Mouse (Mus musculus): ENCODE results near the gene Med23. TPM values are rescaled to one million over a fixed set of nuclear protein-coding genes. Genes with fewer than 3 reads are reported as not detected.
A peak's percentile ranks its signal among the peaks of the same experiment; 100 is the strongest.

Gene Med23
- polyA plus RNA-seq, 1 experiment from 2014 or later: 18.3 TPM

GRCm38 (mm10) chr10:24836366-24837038, 33.3 kb upstream of the Med23 start:
- no peaks in the 10 kb centered on the region for H3K27me3 ChIP-seq (ENCODE audit: control insufficient read depth, insufficient read depth, low read length)
- peak overlapping the region; percentile 53 for H3K4me2 ChIP-seq (ENCODE audit: low read length)
- H3K9ac ChIP-seq (ENCODE audit: low read length): peak overlapping the region; percentile 16; the same call in 1 of the 2 replicates
- H3K4me1 ChIP-seq (ENCODE audit: control insufficient read depth in 2 of 2, insufficient read depth in 2 of 2, low read length in 2 of 2): peaks cover 6 to 14% of the 10 kb centered on the region in 2 experiments; a peak in 3 of 4 replicates
- no peak for ATAC-seq (ENCODE audit: insufficient number of reproducible peaks, insufficient read depth, low FRiP score, low read depth)
- no peaks in the 10 kb centered on the region; the same call in 1 of the 2 replicates for H3K9me3 ChIP-seq (ENCODE audit: control insufficient read depth, low read length)
- WGBS: 51% methylated on average over 4 of the region's 4 CpGs
- H3K36me3 ChIP-seq (ENCODE audit: control insufficient read depth, insufficient read depth, low read length): no peaks in the 10 kb centered on the region
- H3K4me3 ChIP-seq (ENCODE audit: control insufficient read depth in 1 of 2, insufficient read depth in 1 of 2, low read depth in 1 of 2, low read length in 2 of 2): no peak overlapping the region
- H3K27ac ChIP-seq (replicated peaks in 1 of 2; ENCODE audit: control insufficient read depth in 1 of 2, insufficient read depth in 1 of 2, low read depth in 2 of 2, low read length in 2 of 2): no peak overlapping the region

- Histone ChIP-seq H3K4me1 (ENCODE audit: control insufficient read depth in 2 of 2, insufficient read depth in 2 of 2, low read length in 2 of 2) (peaks cover 2 to 4% of the 10 kb centered on the region in 2 experiments; a peak in 1 of 4 replicates), H3K27me3 (ENCODE audit: control insufficient read depth, insufficient read depth, low read length) (no peaks in the 10 kb centered on the region), H3K9ac (ENCODE audit: low read length) (no peak overlapping the region), H3K9me3 (ENCODE audit: control insufficient read depth, low read length) (peaks cover 3% of the 10 kb centered on the region; the same call in 1 of the 2 replicates), H3K36me3 (ENCODE audit: control insufficient read depth, insufficient read depth, low read length) (no peaks in the 10 kb centered on the region), H3K27ac (replicated peaks in 1 of 2; ENCODE audit: control insufficient read depth in 1 of 2, insufficient read depth in 1 of 2, low read depth in 2 of 2, low read length in 2 of 2) (no peak overlapping the region), H3K4me3 (ENCODE audit: control insufficient read depth in 1 of 2, insufficient read depth in 1 of 2, low read depth in 1 of 2, low read length in 2 of 2) (no peak overlapping the region), H3K4me2 (ENCODE audit: low read length) (no peak overlapping the region)
- WGBS: 79% methylated on average over 4 of the region's 4 CpGs
- no peak for ATAC-seq (ENCODE audit: insufficient number of reproducible peaks, insufficient read depth, low FRiP score, low read depth)
These were observed 29.0 kb upstream of the Med23 start for GRCm38 (mm10) chr10:24840795-24841194.

- no peak for ATAC-seq (ENCODE audit: insufficient number of reproducible peaks, insufficient read depth, low FRiP score, low read depth)
- no peak overlapping the region for H3K4me3 ChIP-seq (ENCODE audit: control insufficient read depth in 1 of 2, insufficient read depth in 1 of 2, low read depth in 1 of 2, low read length in 2 of 2)
- H3K4me2 ChIP-seq (ENCODE audit: low read length): no peak overlapping the region
- no peaks in the 10 kb centered on the region for H3K4me1 ChIP-seq (ENCODE audit: control insufficient read depth in 2 of 2, insufficient read depth in 2 of 2, low read length in 2 of 2)
- 52% methylated on average over 2 of the region's 2 CpGs for WGBS
- H3K9me3 ChIP-seq (ENCODE audit: control insufficient read depth, low read length): peaks cover 3% of the 10 kb centered on the region; the same call in 1 of the 2 replicates
- no peaks in the 10 kb centered on the region for H3K36me3 ChIP-seq (ENCODE audit: control insufficient read depth, insufficient read depth, low read length)
- no peak overlapping the region for H3K27ac ChIP-seq (replicated peaks in 1 of 2; ENCODE audit: control insufficient read depth in 1 of 2, insufficient read depth in 1 of 2, low read depth in 2 of 2, low read length in 2 of 2)
- no peaks in the 10 kb centered on the region for H3K27me3 ChIP-seq (ENCODE audit: control insufficient read depth, insufficient read depth, low read length)
- H3K9ac ChIP-seq (ENCODE audit: low read length): no peak overlapping the region
These were observed 27.8 kb upstream of the Med23 start for GRCm38 (mm10) chr10:24841998-24842397.

- WGBS: 89% methylated on average over 1 of the region's 1 CpGs
- Histone ChIP-seq H3K9ac (ENCODE audit: low read length) (no peak within 1 kb of the TSS), H3K9me3 (ENCODE audit: control insufficient read depth, low read length) (peaks cover 3% of the 10 kb centered on the region; the same call in 1 of the 2 replicates), H3K27ac (replicated peaks in 1 of 2; ENCODE audit: control insufficient read depth in 1 of 2, insufficient read depth in 1 of 2, low read depth in 2 of 2, low read length in 2 of 2) (no peak within 1 kb of the TSS), H3K4me3 (ENCODE audit: control insufficient read depth in 1 of 2, insufficient read depth in 1 of 2, low read depth in 1 of 2, low read length in 2 of 2) (no peak within 1 kb of the TSS), H3K27me3 (ENCODE audit: control insufficient read depth, insufficient read depth, low read length) (no peaks in the 10 kb centered on the region), H3K4me1 (ENCODE audit: control insufficient read depth in 2 of 2, insufficient read depth in 2 of 2, low read length in 2 of 2) (no peaks in the 10 kb centered on the region), H3K4me2 (ENCODE audit: low read length) (no peak within 1 kb of the TSS), H3K36me3 (ENCODE audit: control insufficient read depth, insufficient read depth, low read length) (no peaks in the 10 kb centered on the region)
- no peak for ATAC-seq (ENCODE audit: insufficient number of reproducible peaks, insufficient read depth, low FRiP score, low read depth)
These were observed 27.1 kb upstream of the Med23 start, which contains the start of gene Enpp3 for GRCm38 (mm10) chr10:24842676-24843075. Gene Enpp3 (minus strand): TSS chr10:24842823.

GRCm38 (mm10) chr10:24863146-24863545, 6.6 kb upstream of the Med23 start:
- Histone ChIP-seq H3K27me3 (ENCODE audit: control insufficient read depth, insufficient read depth, low read length) (no peaks in the 10 kb centered on the region), H3K4me1 (ENCODE audit: control insufficient read depth in 2 of 2, insufficient read depth in 2 of 2, low read length in 2 of 2) (no peaks in the 10 kb centered on the region), H3K27ac (replicated peaks in 1 of 2; ENCODE audit: control insufficient read depth in 1 of 2, insufficient read depth in 1 of 2, low read depth in 2 of 2, low read length in 2 of 2) (no peak overlapping the region), H3K4me3 (ENCODE audit: control insufficient read depth in 1 of 2, insufficient read depth in 1 of 2, low read depth in 1 of 2, low read length in 2 of 2) (no peak overlapping the region), H3K4me2 (ENCODE audit: low read length) (no peak overlapping the region), H3K36me3 (ENCODE audit: control insufficient read depth, insufficient read depth, low read length) (no peaks in the 10 kb centered on the region), H3K9me3 (ENCODE audit: control insufficient read depth, low read length) (no peaks in the 10 kb centered on the region), H3K9ac (ENCODE audit: low read length) (no peak overlapping the region)
- WGBS: 83% methylated on average over 2 of the region's 2 CpGs
- no peak for ATAC-seq (ENCODE audit: insufficient number of reproducible peaks, insufficient read depth, low FRiP score, low read depth)

GRCm38 (mm10) chr10:24864434-24864833, 5.4 kb upstream of the Med23 start:
- Histone ChIP-seq H3K4me2 (ENCODE audit: low read length) (no peak overlapping the region), H3K36me3 (ENCODE audit: control insufficient read depth, insufficient read depth, low read length) (no peaks in the 10 kb centered on the region), H3K27me3 (ENCODE audit: control insufficient read depth, insufficient read depth, low read length) (no peaks in the 10 kb centered on the region), H3K9ac (ENCODE audit: low read length) (no peak overlapping the region), H3K9me3 (ENCODE audit: control insufficient read depth, low read length) (no peaks in the 10 kb centered on the region), H3K4me3 (ENCODE audit: control insufficient read depth in 1 of 2, insufficient read depth in 1 of 2, low read depth in 1 of 2, low read length in 2 of 2) (no peak overlapping the region), H3K27ac (replicated peaks in 1 of 2; ENCODE audit: control insufficient read depth in 1 of 2, insufficient read depth in 1 of 2, low read depth in 2 of 2, low read length in 2 of 2) (no peak overlapping the region), H3K4me1 (ENCODE audit: control insufficient read depth in 2 of 2, insufficient read depth in 2 of 2, low read length in 2 of 2) (no peaks in the 10 kb centered on the region)
- WGBS: 58% methylated on average over 6 of the region's 6 CpGs
- ATAC-seq (ENCODE audit: insufficient number of reproducible peaks, insufficient read depth, low FRiP score, low read depth): no peak

GRCm38 (mm10) chr10:24873624-24874023, 3.8 kb downstream of the Med23 start:
- no peaks in the 10 kb centered on the region for H3K27me3 ChIP-seq (ENCODE audit: control insufficient read depth, insufficient read depth, low read length)
- no peaks in the 10 kb centered on the region for H3K9me3 ChIP-seq (ENCODE audit: control insufficient read depth, low read length)
- ATAC-seq (ENCODE audit: insufficient number of reproducible peaks, insufficient read depth, low FRiP score, low read depth): no peak
- H3K27ac ChIP-seq (replicated peaks in 1 of 2; ENCODE audit: control insufficient read depth in 1 of 2, insufficient read depth in 1 of 2, low read depth in 2 of 2, low read length in 2 of 2): no peak overlapping the region
- no peak overlapping the region for H3K9ac ChIP-seq (ENCODE audit: low read length)
- 78% methylated on average over 4 of the region's 4 CpGs for WGBS
- peaks cover 74% of the 10 kb centered on the region for H3K36me3 ChIP-seq (ENCODE audit: control insufficient read depth, insufficient read depth, low read length)
- 0 out of 4 replicates have a peak, but pooled peaks cover 0 to 4% of the 10 kb centered on the region in 2 experiments for H3K4me1 ChIP-seq (ENCODE audit: control insufficient read depth in 2 of 2, insufficient read depth in 2 of 2, low read length in 2 of 2)
- H3K4me2 ChIP-seq (ENCODE audit: low read length): no peak overlapping the region
- H3K4me3 ChIP-seq (ENCODE audit: control insufficient read depth in 1 of 2, insufficient read depth in 1 of 2, low read depth in 1 of 2, low read length in 2 of 2): no peak overlapping the region

GRCm38 (mm10) chr10:24886008-24886407, 16.2 kb downstream of the Med23 start:
- Histone ChIP-seq H3K9me3 (ENCODE audit: control insufficient read depth, low read length) (no peaks in the 10 kb centered on the region), H3K9ac (ENCODE audit: low read length) (no peak overlapping the region), H3K4me1 (ENCODE audit: control insufficient read depth in 2 of 2, insufficient read depth in 2 of 2, low read length in 2 of 2) (no peaks in the 10 kb centered on the region), H3K27me3 (ENCODE audit: control insufficient read depth, insufficient read depth, low read length) (no peaks in the 10 kb centered on the region), H3K4me3 (ENCODE audit: control insufficient read depth in 1 of 2, insufficient read depth in 1 of 2, low read depth in 1 of 2, low read length in 2 of 2) (no peak overlapping the region), H3K36me3 (ENCODE audit: control insufficient read depth, insufficient read depth, low read length) (peaks cover 95% of the 10 kb centered on the region), H3K27ac (replicated peaks in 1 of 2; ENCODE audit: control insufficient read depth in 1 of 2, insufficient read depth in 1 of 2, low read depth in 2 of 2, low read length in 2 of 2) (no peak overlapping the region), H3K4me2 (ENCODE audit: low read length) (no peak overlapping the region)
- ATAC-seq (ENCODE audit: insufficient number of reproducible peaks, insufficient read depth, low FRiP score, low read depth): no peak
- 80% methylated on average over 9 of the region's 9 CpGs for WGBS
